Mouse (Mus musculus) liver, embryonic 12.5 days (tissue): Measurements from ENCODE around the gene Olfr632. TPM values are rescaled to one million over a fixed set of nuclear protein-coding genes. Genes with fewer than 3 reads are reported as not detected.
"Not testable (repeated sequence)": the region's sequence is repeated elsewhere in the genome, so short reads cannot be mapped to it uniquely, and the experiment has no call there.

Source experiments
- ATAC-seq: fragments of 200-750 bp; cut with Nextera tagmentation; 2 replicates; pipeline ENCODE4 v1.8.0; 2017; ENCODE audit warnings: moderate number of reproducible peaks, mild to moderate bottlenecking, moderate library complexity
- H3K27ac ChIP-seq: fragments of 300-500 bp; sonication (generic); 2 replicates; pipeline ENCODE4 v1.5.1; 2016; ENCODE audit warnings: mild to moderate bottlenecking
- H3K27me3 ChIP-seq: fragments of 300-500 bp; sonication (generic); replicated peaks from 2 replicates; pipeline ENCODE4 v1.6.1; 2016; ENCODE audit warnings: mild to moderate bottlenecking, moderate library complexity
- H3K36me3 ChIP-seq: fragments of 300-500 bp; sonication (generic); 2 replicates; pipeline ENCODE4 v1.6.1; 2016; ENCODE audit warnings: mild to moderate bottlenecking, moderate library complexity
- H3K4me1 ChIP-seq: fragments of 300-500 bp; sonication (generic); 2 replicates; pipeline ENCODE4 v1.6.1; 2016
- H3K4me2 ChIP-seq: fragments of 300-500 bp; sonication (generic); 2 replicates; pipeline ENCODE4 v1.6.1; 2016; ENCODE audit warnings: mild to moderate bottlenecking, moderate library complexity
- H3K4me3 ChIP-seq: fragments of 300-500 bp; sonication (generic); 2 replicates; pipeline ENCODE4 v1.5.1; 2016; ENCODE audit warnings: mild to moderate bottlenecking, moderate library complexity
- H3K9ac ChIP-seq: fragments of 300-500 bp; sonication (generic); 2 replicates; pipeline ENCODE4 v1.6.1; 2016; ENCODE audit warnings: mild to moderate bottlenecking, moderate library complexity
- H3K9me3 ChIP-seq: fragments of 300-500 bp; sonication (generic); replicated peaks from 2 replicates; pipeline ENCODE4 v1.6.1; 2016; ENCODE audit warnings: mild to moderate bottlenecking, moderate library complexity
- WGBS: fragments of 180-500 bp; shearing (Covaris S2); methylation state at CpG from one replicate; pipeline ENCODE4 v1.1.7; 2016; ENCODE audit not compliant: insufficient replicate concordance; 5-methylcytosine and 5-hydroxymethylcytosine counted together
- polyA plus RNA-seq: library from polyadenylated mRNA; unstranded; fragments of >200 nt; fragmentation: Nextera tagmentation; extraction: Ambion mirVana; gene quantifications from 2 replicates; pipeline ENCODE4 v1.2.1, GENCODE M21; 2016

Olfr632 gene
- 0.17 and 0.35 TPM in 2 replicates for polyA plus RNA-seq

DNA sequence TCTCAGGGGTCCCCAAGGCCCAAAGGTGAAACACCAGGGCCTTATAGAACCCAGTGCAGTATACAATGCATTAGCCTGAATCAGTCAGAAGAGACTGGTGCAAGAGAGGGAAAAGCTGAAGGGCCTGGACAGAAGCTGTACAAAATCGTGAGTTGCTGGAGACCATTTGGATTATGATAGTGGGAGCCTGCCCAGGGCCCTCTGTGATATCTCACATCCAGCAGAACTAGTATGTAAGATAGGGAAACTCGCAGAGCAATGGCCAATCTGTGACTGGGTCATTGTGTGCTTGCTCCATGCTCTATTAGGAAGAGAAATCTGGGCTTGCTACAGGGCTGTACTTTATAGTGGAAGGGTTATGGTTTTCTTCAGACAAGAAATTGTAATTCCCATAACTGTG is at the start of gene Olfr632:
Gene Olfr632 (plus strand): TSS at position 84 of the 400 bp plus-strand sequence.
- Histone ChIP-seq H3K9me3 (no peaks in the 10 kb centered on the region), H3K4me3 (no peak within 1 kb of the TSS), H3K4me2 (no peak within 1 kb of the TSS), H3K4me1 (peaks cover 6% of the 10 kb centered on the region), H3K27me3 (peaks cover 8% of the 10 kb centered on the region; the same call in 1 of the 2 replicates), H3K36me3 (no peaks in the 10 kb centered on the region), H3K9ac (no peak within 1 kb of the TSS), H3K27ac (no peak within 1 kb of the TSS)
- peak; percentile 58 for ATAC-seq
- WGBS: 40% methylated on average over 2 of the region's 2 CpGs

DNA sequence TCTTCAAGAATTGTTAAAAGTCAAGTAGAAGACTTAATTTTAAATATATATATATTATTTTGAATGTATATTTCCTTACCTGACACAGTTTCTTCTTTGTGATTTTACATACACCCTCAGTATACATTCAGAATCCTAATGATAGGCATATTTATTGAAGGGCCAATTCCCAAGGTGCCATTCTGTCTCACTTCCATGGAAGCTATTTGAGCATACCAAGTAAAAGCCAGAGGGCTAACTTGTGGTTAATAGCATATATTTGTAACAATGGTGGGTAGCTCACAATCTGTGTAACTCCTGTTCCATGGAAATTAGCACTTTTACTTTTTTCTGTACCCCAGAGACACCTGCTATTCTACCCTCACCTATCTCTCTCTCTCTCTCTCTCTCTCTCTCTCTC is 48.0 kb upstream of the Olfr632 start, which contains the start of gene Olfr66:
Gene Olfr66 (minus strand): TSS at position 101 of the 400 bp plus-strand sequence.
- Histone ChIP-seq H3K9me3 (no peaks in the 10 kb centered on the region), H3K4me1 (peaks cover 5% of the 10 kb centered on the region; the same call in 1 of the 2 replicates), H3K4me2 (no peak within 1 kb of the TSS), H3K9ac (no peak within 1 kb of the TSS), H3K36me3 (no peaks in the 10 kb centered on the region), H3K4me3 (no peak within 1 kb of the TSS), H3K27me3 (no peaks in the 10 kb centered on the region), H3K27ac (no peak within 1 kb of the TSS)
- ATAC-seq: no peak

DNA sequence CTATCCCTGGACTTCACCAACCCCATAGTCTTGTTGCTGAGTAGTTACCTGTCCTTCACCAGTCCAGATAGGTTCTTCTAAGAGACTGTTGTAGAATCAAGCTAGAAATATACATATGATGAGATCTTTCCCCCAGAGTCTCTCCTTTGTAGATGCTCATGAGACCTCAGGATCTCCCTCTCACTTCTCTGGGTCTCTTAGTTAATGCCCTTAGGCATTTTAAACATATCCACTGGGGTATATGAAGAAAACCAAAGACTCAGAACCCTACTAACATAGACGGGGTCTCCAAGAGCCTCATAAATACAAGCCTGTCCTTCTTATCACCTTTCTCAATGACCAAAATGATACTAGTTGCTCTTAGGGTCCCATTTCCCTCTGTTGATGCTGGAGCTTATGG is 39.8 kb upstream of the Olfr632 start, which contains the start of gene Olfr64:
Gene Olfr64 (minus strand): TSS at position 101 of the 400 bp plus-strand sequence.
- ATAC-seq: no peak
- Histone ChIP-seq H3K4me3 (no peak within 1 kb of the TSS), H3K9ac (no peak within 1 kb of the TSS), H3K27me3 (no peaks in the 10 kb centered on the region), H3K4me1 (no peaks in the 10 kb centered on the region), H3K36me3 (no peaks in the 10 kb centered on the region), H3K27ac (no peak within 1 kb of the TSS), H3K9me3 (no peaks in the 10 kb centered on the region), H3K4me2 (no peak within 1 kb of the TSS)
- 70% methylated on average over 1 of the region's 1 CpGs for WGBS

DNA sequence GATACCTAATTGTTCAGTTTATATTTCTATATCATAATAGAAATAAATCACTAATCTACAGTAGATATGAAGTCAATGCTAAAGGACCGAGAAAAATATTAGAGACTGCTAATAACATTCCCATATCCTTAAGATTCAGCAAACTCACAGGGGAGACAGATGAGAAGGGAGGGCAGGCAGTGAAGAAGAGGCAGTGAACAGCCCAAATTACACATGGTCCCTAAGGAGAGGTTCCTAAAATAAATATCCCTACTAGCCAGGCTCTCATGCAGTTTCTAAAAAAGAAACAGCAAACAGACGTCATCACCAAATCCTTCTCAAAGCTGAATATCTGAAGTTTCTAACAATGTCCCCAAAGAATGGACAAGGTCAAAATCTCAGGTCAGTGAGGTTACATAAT is 31.0 kb upstream of the Olfr632 start, which contains the start of gene Olfr65:
Gene Olfr65 (plus strand): TSS at position 301 of the 400 bp plus-strand sequence.
- no peak within 1 kb of the TSS for H3K4me3 ChIP-seq
- ATAC-seq: no peak
- 75% methylated on average over 2 of the region's 2 CpGs for WGBS
- no peaks in the 10 kb centered on the region for H3K36me3 ChIP-seq
- H3K27me3 ChIP-seq: no peaks in the 10 kb centered on the region
- no peak within 1 kb of the TSS for H3K9ac ChIP-seq
- H3K9me3 ChIP-seq: no peaks in the 10 kb centered on the region
- H3K27ac ChIP-seq: no peak within 1 kb of the TSS
- 0 out of 2 replicates have a peak, but pooled peaks cover 4% of the 10 kb centered on the region for H3K4me1 ChIP-seq
- no peak within 1 kb of the TSS for H3K4me2 ChIP-seq

DNA sequence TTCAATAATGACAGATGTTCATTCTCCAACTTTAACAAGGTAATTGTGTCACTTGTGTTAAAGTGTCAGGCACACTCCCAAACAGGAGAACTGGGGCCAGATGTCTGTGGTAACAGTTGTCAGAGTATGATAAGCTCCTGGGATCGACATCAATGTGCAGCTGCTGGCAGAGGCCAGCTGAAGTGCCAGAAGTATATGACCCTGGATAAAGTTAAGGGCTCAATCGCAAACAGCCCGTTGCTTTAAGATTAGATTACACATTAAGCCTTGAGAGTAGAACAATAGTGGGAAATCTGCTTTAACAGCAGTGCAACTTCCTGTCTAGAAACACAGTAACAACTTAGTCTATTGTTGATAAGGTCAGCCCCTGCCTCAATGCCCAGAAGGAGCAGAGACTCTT is 24.1 kb upstream of the Olfr632 start:
- H3K36me3 ChIP-seq: no peaks in the 10 kb centered on the region
- no peak overlapping the region for H3K4me3 ChIP-seq
- ATAC-seq: peak; percentile 96
- H3K27me3 ChIP-seq: no peaks in the 10 kb centered on the region
- peak overlapping the region; percentile 52 for H3K4me2 ChIP-seq
- 5% methylated on average over 3 of the region's 3 CpGs for WGBS
- peak overlapping the region; percentile 93 for H3K27ac ChIP-seq
- H3K4me1 ChIP-seq: peaks cover 66% of the 10 kb centered on the region
- H3K9me3 ChIP-seq: no peaks in the 10 kb centered on the region
- peak overlapping the region; percentile 52 for H3K9ac ChIP-seq

DNA sequence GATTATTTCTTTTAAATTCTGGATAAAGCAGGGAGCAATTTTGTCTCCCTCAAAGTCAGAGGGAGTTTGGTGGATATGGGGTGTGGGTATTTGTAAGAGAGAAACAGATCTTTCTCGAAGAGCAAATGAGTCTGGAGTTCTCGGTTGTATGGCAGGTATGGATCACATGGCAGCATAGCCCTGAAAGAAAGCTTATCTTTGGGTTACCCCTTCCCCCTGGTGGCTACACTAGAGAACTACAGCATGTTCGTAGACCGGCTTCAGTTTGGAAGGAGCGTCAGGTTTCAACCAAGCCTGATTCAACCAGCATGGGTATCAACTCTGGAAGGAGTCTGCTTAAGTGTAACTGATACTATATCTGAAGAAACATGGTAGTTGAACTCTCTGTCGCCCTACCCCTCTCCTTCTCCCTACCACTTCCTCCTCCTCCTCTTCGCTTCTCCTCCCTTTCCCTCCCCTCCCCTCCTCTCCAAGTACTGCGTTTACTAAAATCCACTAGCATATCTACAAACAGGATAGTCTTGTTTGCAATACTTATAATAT is 21.1 kb upstream of the Olfr632 start:
- peak; percentile 43 for ATAC-seq
- H3K27ac ChIP-seq: peak overlapping the region; percentile 93
- H3K9ac ChIP-seq: peak overlapping the region; percentile 63
- no peaks in the 10 kb centered on the region for H3K9me3 ChIP-seq
- H3K4me1 ChIP-seq: peaks cover 75% of the 10 kb centered on the region
- H3K4me2 ChIP-seq: peak overlapping the region; percentile 45
- no peak overlapping the region for H3K4me3 ChIP-seq
- H3K36me3 ChIP-seq: no peaks in the 10 kb centered on the region
- no peaks in the 10 kb centered on the region for H3K27me3 ChIP-seq
- 32% methylated on average over 8 of the region's 8 CpGs for WGBS

DNA sequence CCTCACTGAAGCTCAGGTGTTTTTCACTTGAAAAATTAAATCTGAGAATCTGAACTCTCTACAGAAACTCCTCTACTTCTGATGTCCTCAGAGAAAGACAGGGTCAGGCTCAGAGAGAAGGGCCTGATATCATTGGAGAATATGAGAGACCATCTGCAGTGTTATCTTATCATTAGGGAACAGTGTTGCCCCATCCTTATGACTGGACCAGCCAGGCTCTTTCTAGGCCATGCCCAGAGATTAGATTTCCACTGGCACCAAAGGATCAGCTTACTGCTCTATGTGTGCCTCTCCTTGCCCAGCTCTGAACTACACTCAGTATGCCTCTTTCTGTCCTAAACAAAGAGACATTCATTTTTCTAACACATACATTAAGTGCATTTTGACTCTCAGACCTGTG is 18.8 kb upstream of the Olfr632 start:
- Histone ChIP-seq H3K27me3 (no peaks in the 10 kb centered on the region), H3K36me3 (no peaks in the 10 kb centered on the region), H3K4me3 (no peak overlapping the region), H3K9me3 (no peaks in the 10 kb centered on the region), H3K27ac (peak overlapping the region; percentile 90), H3K4me2 (peak overlapping the region; percentile 46), H3K9ac (peak overlapping the region; percentile 61), H3K4me1 (peaks cover 56% of the 10 kb centered on the region)
- ATAC-seq: peak; percentile 97

DNA sequence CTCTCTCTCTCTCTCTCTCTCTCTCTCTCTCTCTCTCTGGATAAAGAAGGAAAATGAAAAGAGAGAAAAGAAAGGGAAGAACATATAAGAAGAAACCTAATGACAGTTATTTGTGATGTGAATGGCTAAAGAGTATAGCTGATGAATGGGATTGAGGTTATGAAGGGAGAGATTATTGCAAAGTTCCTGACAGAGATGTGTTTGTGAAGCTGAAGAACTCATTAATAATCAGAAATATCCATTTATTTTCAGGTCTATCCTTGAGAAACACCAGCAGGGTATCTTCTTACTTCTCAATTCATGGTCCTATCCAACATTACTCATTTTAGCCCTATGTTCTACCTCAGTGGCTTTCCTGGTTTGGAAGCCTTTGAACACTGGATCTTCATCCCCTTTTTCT is 5.6 kb upstream of the Olfr632 start, which contains the start of gene Olfr631:
Gene Olfr631 (plus strand): TSS at position 301 of the 400 bp plus-strand sequence.
- no peak within 1 kb of the TSS for H3K27ac ChIP-seq
- H3K9ac ChIP-seq: no peak within 1 kb of the TSS
- H3K27me3 ChIP-seq: 0 out of 2 replicates have a peak, but pooled peaks cover 5% of the 10 kb centered on the region
- no peaks in the 10 kb centered on the region for H3K4me1 ChIP-seq
- no peaks in the 10 kb centered on the region for H3K36me3 ChIP-seq
- no peak within 1 kb of the TSS for H3K4me2 ChIP-seq
- no peak within 1 kb of the TSS for H3K4me3 ChIP-seq
- H3K9me3 ChIP-seq: no peaks in the 10 kb centered on the region
- ATAC-seq: no peak

DNA sequence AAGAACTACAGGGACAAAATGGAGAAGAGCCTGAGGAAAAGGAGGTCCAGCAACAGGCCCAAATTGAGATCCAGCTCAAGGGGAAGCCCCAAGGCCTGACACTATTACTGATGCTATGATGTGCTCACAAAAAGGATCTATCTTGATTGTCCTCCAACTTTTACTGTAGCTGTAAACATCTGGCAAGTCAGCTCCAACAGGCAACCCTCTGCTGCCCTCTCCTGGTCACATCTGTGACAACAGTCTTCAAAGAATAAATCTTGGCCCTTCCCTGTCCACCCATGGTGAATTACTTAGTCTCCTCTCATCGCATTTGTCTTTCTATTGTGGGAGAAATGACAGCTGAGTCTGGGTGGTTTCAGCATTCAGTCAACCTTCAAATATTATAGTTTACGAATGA is 8.6 kb downstream of the Olfr632 start:
- H3K9ac ChIP-seq: peak overlapping the region; percentile 47; the same call in 1 of the 2 replicates
- no peaks in the 10 kb centered on the region for H3K27me3 ChIP-seq
- H3K4me3 ChIP-seq: no peak overlapping the region
- 20% methylated on average over 2 of the region's 2 CpGs for WGBS
- H3K4me1 ChIP-seq: peaks cover 7% of the 10 kb centered on the region
- no peak overlapping the region for H3K4me2 ChIP-seq
- no peaks in the 10 kb centered on the region for H3K9me3 ChIP-seq
- H3K27ac ChIP-seq: peak overlapping the region; percentile 76
- H3K36me3 ChIP-seq: no peaks in the 10 kb centered on the region
- peak; percentile 84 for ATAC-seq

DNA sequence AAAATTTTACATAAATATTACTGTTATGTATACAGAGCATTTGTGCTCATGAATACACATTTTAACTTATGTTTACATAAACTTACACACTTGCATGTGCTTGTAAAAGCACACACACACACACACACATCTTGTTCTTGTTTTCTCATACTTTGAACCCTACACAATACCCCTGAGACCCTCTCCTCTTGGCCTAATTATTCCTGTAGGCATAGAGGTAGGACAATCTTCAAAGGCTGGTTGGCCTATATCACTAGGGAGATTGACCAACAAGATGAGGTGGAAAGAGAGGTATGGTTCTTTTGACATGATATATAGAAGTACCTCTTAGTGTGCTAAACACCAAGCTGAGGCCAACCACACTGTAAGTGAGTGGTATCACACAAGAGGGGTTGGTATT is 10.0 kb downstream of the Olfr632 start, which contains the start of gene Olfr633:
Gene Olfr633 (plus strand): TSS at position 301 of the 400 bp plus-strand sequence.
- Histone ChIP-seq H3K9me3 (no peaks in the 10 kb centered on the region), H3K27ac (no peak within 1 kb of the TSS), H3K27me3 (no peaks in the 10 kb centered on the region), H3K4me3 (no peak within 1 kb of the TSS), H3K9ac (no peak within 1 kb of the TSS), H3K36me3 (no peaks in the 10 kb centered on the region), H3K4me2 (no peak within 1 kb of the TSS), H3K4me1 (peaks cover 7% of the 10 kb centered on the region)
- no peak for ATAC-seq

DNA sequence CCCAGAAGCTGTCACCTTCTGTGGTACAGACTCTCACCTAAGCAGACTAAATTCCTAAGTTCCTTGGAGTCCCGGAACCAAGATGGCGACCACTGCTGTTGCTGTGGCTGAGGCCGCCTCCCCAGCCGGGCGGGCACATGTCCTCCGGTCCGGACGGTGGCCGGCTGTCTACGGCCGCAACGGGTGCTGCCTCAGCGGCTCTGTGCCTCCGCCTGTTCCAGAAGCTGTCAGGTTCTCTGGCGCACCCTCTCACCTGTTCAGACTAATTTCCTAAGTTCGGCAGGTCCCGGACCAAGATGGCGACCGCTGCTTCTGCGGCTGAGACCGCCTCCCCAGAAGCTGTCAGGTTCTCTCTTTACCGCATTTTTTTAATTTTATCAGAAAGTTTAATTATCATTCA is 32.7 kb downstream of the Olfr632 start:
- H3K4me2 ChIP-seq, ATAC-seq, H3K4me3 ChIP-seq, H3K27ac ChIP-seq, H3K36me3 ChIP-seq, H3K27me3 ChIP-seq, H3K9ac ChIP-seq, H3K9me3 ChIP-seq, H3K4me1 ChIP-seq: not testable (repeated sequence)
- WGBS: 82% methylated on average over 22 of the region's 22 CpGs

DNA sequence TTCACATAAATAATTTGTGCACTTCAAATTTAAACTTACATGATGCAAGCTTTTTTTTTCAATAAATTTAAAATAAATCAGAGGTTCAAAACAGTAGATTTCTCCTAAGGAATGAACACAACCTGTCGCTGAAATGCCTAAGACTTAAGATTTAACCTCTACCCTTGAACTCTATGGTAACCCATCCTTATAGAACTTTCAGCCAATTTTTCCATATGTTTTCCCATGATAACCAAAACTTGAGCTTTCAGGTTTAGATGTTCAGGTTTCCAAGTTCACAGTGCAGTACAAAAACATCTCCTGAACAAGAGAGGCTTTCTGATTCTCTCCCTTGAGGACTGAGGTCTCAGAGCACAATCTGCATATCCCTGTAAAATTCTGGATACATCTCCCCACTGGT is 36.7 kb downstream of the Olfr632 start, which contains the start of gene Olfr635:
Gene Olfr635 (plus strand): TSS at position 301 of the 400 bp plus-strand sequence.
- H3K9ac ChIP-seq: no peak within 1 kb of the TSS
- ATAC-seq: no peak
- H3K27ac ChIP-seq: no peak within 1 kb of the TSS
- H3K36me3 ChIP-seq: no peaks in the 10 kb centered on the region
- 69% methylated on average over 1 of the region's 1 CpGs for WGBS
- H3K4me2 ChIP-seq: no peak within 1 kb of the TSS
- no peaks in the 10 kb centered on the region for H3K9me3 ChIP-seq
- no peaks in the 10 kb centered on the region for H3K27me3 ChIP-seq
- H3K4me1 ChIP-seq: no peaks in the 10 kb centered on the region
- no peak within 1 kb of the TSS for H3K4me3 ChIP-seq

DNA sequence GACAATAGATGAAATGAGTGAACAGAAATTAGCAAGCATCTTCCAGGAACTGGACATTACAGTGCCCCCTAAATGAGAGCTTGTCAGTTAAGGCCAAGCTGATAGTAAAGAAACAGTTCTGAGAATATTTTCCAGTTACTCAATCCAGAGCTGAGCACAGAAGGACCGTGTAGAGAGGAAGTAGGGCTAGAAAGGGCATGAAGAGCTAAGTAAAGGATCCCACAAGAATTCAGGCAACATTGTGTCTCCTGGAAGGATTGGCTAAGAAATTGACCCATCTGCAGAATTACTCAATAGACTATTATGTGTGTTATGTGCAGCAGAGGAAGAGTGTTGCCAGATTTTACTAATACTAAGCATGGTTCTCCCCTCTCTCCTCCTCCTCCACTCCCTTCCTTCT is 37.6 kb downstream of the Olfr632 start:
- Histone ChIP-seq H3K4me2 (no peak overlapping the region), H3K4me3 (no peak overlapping the region), H3K36me3 (no peaks in the 10 kb centered on the region), H3K27me3 (no peaks in the 10 kb centered on the region), H3K9me3 (no peaks in the 10 kb centered on the region), H3K27ac (no peak overlapping the region), H3K4me1 (no peaks in the 10 kb centered on the region), H3K9ac (no peak overlapping the region)
- no peak for ATAC-seq
- 26% methylated on average over 1 of the region's 1 CpGs for WGBS
